Mouse (Mus musculus) C2C12 (cell line): ENCODE measurements around the gene Hist3h2a. TPM values are rescaled to one million over a fixed set of nuclear protein-coding genes. Genes with fewer than 3 reads are reported as not detected.

Experiments
- H3K27me3 ChIP-seq: one replicate; pipeline ENCODE4 v1.6.1; 2011; ENCODE audit not compliant: control insufficient read depth, insufficient read depth, insufficient read length
- H3K36me3 ChIP-seq: one replicate; pipeline ENCODE4 v1.6.1; 2011; ENCODE audit not compliant: control insufficient read depth, insufficient read depth
- H3K4me3 ChIP-seq: one replicate; pipeline ENCODE4 v1.5.1; 2011; ENCODE audit warnings: mild to moderate bottlenecking, control low read depth; ENCODE audit not compliant: poor library complexity, insufficient read depth, severe bottlenecking
- H3K79me2 ChIP-seq: one replicate; pipeline ENCODE4 v1.6.1; 2011; ENCODE audit not compliant: control insufficient read depth, insufficient read depth
- H3K79me3 ChIP-seq: one replicate; pipeline ENCODE4 v1.6.1; 2011; ENCODE audit warnings: low read depth, control low read depth
- H3ac ChIP-seq: one replicate; pipeline ENCODE3; 2011; ENCODE audit warnings: low read depth; ENCODE audit not compliant: control insufficient read depth, insufficient read length
- CEBPB ChIP-seq: IDR thresholded peaks from one replicate; pipeline ENCODE4 v1.6.1; 2011; ENCODE audit warnings: low read depth, mild to moderate bottlenecking, control low read depth, moderate library complexity
- CTCF ChIP-seq: IDR thresholded peaks from one replicate; pipeline ENCODE4 v1.5.1; 2011; ENCODE audit not compliant: control insufficient read depth, insufficient read depth, insufficient read length
- FOSL1 ChIP-seq: IDR thresholded peaks from one replicate; pipeline ENCODE4 v1.8.0; 2011; ENCODE audit warnings: mild to moderate bottlenecking, low read length; ENCODE audit not compliant: poor library complexity, insufficient read depth, severe bottlenecking
- MAX ChIP-seq: IDR thresholded peaks from one replicate; pipeline ENCODE4 v1.6.1; 2011; ENCODE audit warnings: mild to moderate bottlenecking, control low read depth
- MYOD1 ChIP-seq: IDR thresholded peaks from one replicate; pipeline ENCODE4 v1.6.1; 2011; ENCODE audit warnings: low read depth; ENCODE audit not compliant: control insufficient read depth, insufficient read length
- MYOG ChIP-seq: IDR thresholded peaks from one replicate; pipeline ENCODE4 v1.6.1; 2011; ENCODE audit not compliant: control insufficient read depth, insufficient read length; ENCODE audit errors: extremely low read depth
- USF1 ChIP-seq: IDR thresholded peaks from one replicate; pipeline ENCODE4 v1.6.1; 2011; ENCODE audit warnings: low read depth, mild to moderate bottlenecking, control low read depth, moderate library complexity
- polyA plus RNA-seq: library from polyadenylated mRNA; unstranded; fragments of >200 nt; fragmentation: generic; extraction: Trizol; gene quantifications from one replicate; pipeline ENCODE4 v1.2.1, GENCODE M21; 2012; ENCODE audit warnings: missing spikeins

Hist3h2a gene
- polyA plus RNA-seq, 1 experiment, result 11.4 TPM

GRCm38 (mm10) chr11:58961364-58962177 is 7.1 kb downstream of the Hist3h2a start:
- H3K27me3 ChIP-seq, result no peaks in the 10 kb centered on the region
- peaks cover 3% of the 10 kb centered on the region for H3K79me3 ChIP-seq
- H3K4me3 ChIP-seq, result no peak overlapping the region
- no peak overlapping the region for H3ac ChIP-seq
- peaks cover 15% of the 10 kb centered on the region for H3K36me3 ChIP-seq
- TF ChIP-seq FOSL1 (no peak), MYOG (no peak), MAX (no peak), CTCF (no peak), MYOD1 (no peak), CEBPB (no peak), USF1 (no peak)
- peaks cover 13% of the 10 kb centered on the region for H3K79me2 ChIP-seq

- H3K27me3 ChIP-seq, result no peaks in the 10 kb centered on the region
- H3K79me2 ChIP-seq, result no peaks in the 10 kb centered on the region
- TF ChIP-seq MAX (no peak), USF1 (no peak), CEBPB (no peak), FOSL1 (no peak), MYOG (no peak), CTCF (no peak), MYOD1 (no peak)
- no peaks in the 10 kb centered on the region for H3K79me3 ChIP-seq
- no peak overlapping the region for H3K4me3 ChIP-seq
- no peak overlapping the region for H3ac ChIP-seq
- H3K36me3 ChIP-seq, result peaks cover 7% of the 10 kb centered on the region
Observed at GRCm38 (mm10) chr11:58963543-58963942, 9.1 kb downstream of the Hist3h2a start.

GRCm38 (mm10) chr11:58964216-58964615 is 9.7 kb downstream of the Hist3h2a start:
- no peak overlapping the region for H3K4me3 ChIP-seq
- H3K79me2 ChIP-seq, result no peaks in the 10 kb centered on the region
- no peak overlapping the region for H3ac ChIP-seq
- no peaks in the 10 kb centered on the region for H3K27me3 ChIP-seq
- H3K79me3 ChIP-seq, result no peaks in the 10 kb centered on the region
- no peak for TF ChIP-seq MYOD1
- TF ChIP-seq CEBPB, result no peak
- no peak for TF ChIP-seq MYOG
- TF ChIP-seq USF1, result no peak
- TF ChIP-seq CTCF, result no peak
- TF ChIP-seq FOSL1, result no peak
- no peak for TF ChIP-seq MAX
- H3K36me3 ChIP-seq, result peaks cover 7% of the 10 kb centered on the region

GRCm38 (mm10) chr11:58965001-58965760 is 10.7 kb downstream of the Hist3h2a start:
- no peak overlapping the region for H3ac ChIP-seq
- no peaks in the 10 kb centered on the region for H3K27me3 ChIP-seq
- no peak overlapping the region for H3K4me3 ChIP-seq
- no peaks in the 10 kb centered on the region for H3K79me3 ChIP-seq
- no peaks in the 10 kb centered on the region for H3K79me2 ChIP-seq
- peaks cover 7% of the 10 kb centered on the region for H3K36me3 ChIP-seq
- TF ChIP-seq CTCF (no peak), MYOD1 (no peak), CEBPB (no peak), USF1 (no peak), MAX (no peak), FOSL1 (no peak), MYOG (no peak)

- Histone ChIP-seq H3K36me3 (peaks cover 13% of the 10 kb centered on the region), H3K79me2 (no peaks in the 10 kb centered on the region), H3K79me3 (no peaks in the 10 kb centered on the region), H3K4me3 (no peak overlapping the region), H3ac (no peak overlapping the region), H3K27me3 (no peaks in the 10 kb centered on the region)
- TF ChIP-seq MYOD1 (no peak), MAX (no peak), CTCF (no peak), USF1 (no peak), MYOG (no peak), CEBPB (no peak), FOSL1 (no peak)
Observed at GRCm38 (mm10) chr11:58967346-58967745, 12.9 kb downstream of the Hist3h2a start.
